Comparison of ENCODE assay signal across 1 mouse cellular context in the genomic region with DNA sequence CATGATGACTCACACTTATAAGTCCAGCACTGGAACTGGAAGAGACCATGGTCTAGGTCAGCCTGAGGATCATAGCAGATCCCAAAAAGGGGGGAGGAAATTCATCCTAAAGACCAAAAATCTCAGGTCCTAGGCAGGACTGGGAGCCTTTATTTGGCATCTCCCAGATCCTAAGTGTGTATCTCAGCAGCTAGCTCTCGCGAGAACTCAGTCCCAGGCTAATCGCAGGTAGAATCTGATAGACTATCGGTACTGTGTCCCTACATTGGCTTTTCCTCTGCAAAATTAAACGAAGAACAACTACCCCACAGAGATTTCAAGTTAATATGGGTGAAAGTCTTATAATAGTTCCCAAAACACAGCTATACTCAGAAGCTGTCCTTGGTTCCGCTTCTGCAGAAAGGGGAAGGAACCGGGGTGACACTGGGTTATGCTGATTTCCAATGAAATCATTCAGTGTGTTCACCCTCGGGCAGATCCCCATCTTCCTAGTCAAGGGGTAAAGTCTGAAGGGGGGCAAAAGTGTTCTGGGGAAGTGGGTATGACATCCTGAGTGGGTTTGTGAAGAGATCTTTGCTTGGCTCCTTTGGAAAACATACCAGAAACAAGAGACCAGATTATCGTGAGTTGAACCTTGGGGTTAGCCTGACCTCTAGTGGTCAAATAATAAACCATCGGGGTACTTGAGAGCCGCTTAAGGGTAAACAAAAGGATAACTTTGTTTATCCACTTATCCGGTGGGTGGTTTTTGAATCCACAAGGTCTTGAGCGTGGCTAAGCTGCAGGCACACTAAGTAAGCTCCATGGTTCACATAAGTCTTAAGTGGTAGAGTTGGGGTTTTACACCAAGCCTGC.
TF ChIP-seq lines count a peak whose summit lies in the region.

No protein-coding gene starts in this region.

TF ChIP-seq in MEL, 35 proteins besides CTCF, POLR2A, EP300 and RAD21 (continued from another document):
- no peak for TF ChIP-seq MAX (IDR thresholded peaks at IDR 0.05; ENCODE audit: low read length)
- no peak for TF ChIP-seq NELFE (IDR thresholded peaks at IDR 0.05; ENCODE audit: low read depth, low read length)
- TF ChIP-seq E2F4 (IDR thresholded peaks at IDR 0.05; ENCODE audit: borderline replicate concordance, low read depth, low read length): no peak
- TF ChIP-seq CHD1 (IDR thresholded peaks at IDR 0.05; ENCODE audit: low read depth, low read length): no peak
- TF ChIP-seq ZC3H11A (IDR thresholded peaks at IDR 0.05; ENCODE audit: low read depth, low read length): peak; percentile 48; the same call in 1 of the 2 replicates
TF ChIP-seq in MEL: peak in this region for 4.
